Mouse (Mus musculus): Measurements from ENCODE around the gene Gm45521. TPM values are rescaled to one million over a fixed set of nuclear protein-coding genes. Genes with fewer than 3 reads are reported as not detected.

Gm45521 gene
- polyA plus RNA-seq, 1 experiment from 2014 or later: 0.37 TPM

- DNase-seq (ENCODE audit: low spot score): no peak
- WGBS: 83% methylated on average over 3 of the region's 3 CpGs
- no peak overlapping the region for H3K27ac ChIP-seq (replicated peaks)
These were observed 32.9 kb downstream of the Gm45521 start for GRCm38 (mm10) chr14:7989961-7990360.

GRCm38 (mm10) chr14:7991108-7991776 lies 34.2 kb downstream of the Gm45521 start:
- no peak for DNase-seq (ENCODE audit: low spot score)
- Histone ChIP-seq H3K4me1 (peaks cover 9% of the 10 kb centered on the region), H3K4me3 (no peak overlapping the region), H3K36me3 (no peaks in the 10 kb centered on the region), H3K9me3 (replicated peaks) (no peaks in the 10 kb centered on the region), H3K27me3 (ENCODE audit: low read depth, poor library complexity, severe bottlenecking) (no peaks in the 10 kb centered on the region), H3K27ac (replicated peaks) (no peak overlapping the region)
- 83% methylated on average over 5 of the region's 5 CpGs for WGBS

More at GRCm38 (mm10) chr14:7989961-7990360, 32.9 kb downstream of the Gm45521 start:
- Histone ChIP-seq H3K36me3 (no peaks in the 10 kb centered on the region), H3K9me3 (replicated peaks) (no peaks in the 10 kb centered on the region), H3K4me3 (no peak overlapping the region), H3K4me1 (peaks cover 9% of the 10 kb centered on the region), H3K27me3 (ENCODE audit: low read depth, poor library complexity, severe bottlenecking) (no peaks in the 10 kb centered on the region)

GRCm38 (mm10) chr14:7992158-7992557 lies 35.1 kb downstream of the Gm45521 start:
- H3K27me3 ChIP-seq (ENCODE audit: low read depth, poor library complexity, severe bottlenecking): no peaks in the 10 kb centered on the region
- no peak for DNase-seq (ENCODE audit: low spot score)
- H3K36me3 ChIP-seq: no peaks in the 10 kb centered on the region
- no peak overlapping the region for H3K27ac ChIP-seq (replicated peaks)
- peaks cover 10% of the 10 kb centered on the region for H3K4me1 ChIP-seq
- 82% methylated on average over 6 of the region's 6 CpGs for WGBS
- H3K9me3 ChIP-seq (replicated peaks): no peaks in the 10 kb centered on the region
- no peak overlapping the region for H3K4me3 ChIP-seq

GRCm38 (mm10) chr14:7994271-7994767 lies 37.2 kb downstream of the Gm45521 start, which contains the start of gene Dnase1l3:
TSS of gene Dnase1l3 (minus strand) at chr14:7994573.
- no peak for DNase-seq (ENCODE audit: low spot score)
- H3K9me3 ChIP-seq (replicated peaks): no peaks in the 10 kb centered on the region
- no peak within 1 kb of the TSS for H3K4me3 ChIP-seq
- peaks cover 10% of the 10 kb centered on the region for H3K27me3 ChIP-seq (ENCODE audit: low read depth, poor library complexity, severe bottlenecking)
- 75% methylated on average over 8 of the region's 8 CpGs for WGBS
- no peaks in the 10 kb centered on the region for H3K36me3 ChIP-seq
- peaks cover 13% of the 10 kb centered on the region for H3K4me1 ChIP-seq
- no peak within 1 kb of the TSS for H3K27ac ChIP-seq (replicated peaks)

- WGBS: 2% methylated on average over 15 of the region's 15 CpGs
- Histone ChIP-seq H3K27ac (replicated peaks) (peak overlapping the region; percentile 73), H3K4me3 (peak overlapping the region; percentile 40)
These were observed 40.2 kb downstream of the Gm45521 start for GRCm38 (mm10) chr14:7997255-7997696.

GRCm38 (mm10) chr14:7999030-7999429 lies 41.9 kb downstream of the Gm45521 start:
- no peak for DNase-seq (ENCODE audit: low spot score)
- 83% methylated on average over 3 of the region's 3 CpGs for WGBS
- no peaks in the 10 kb centered on the region for H3K9me3 ChIP-seq (replicated peaks)
- no peak overlapping the region for H3K4me3 ChIP-seq
- no peak overlapping the region for H3K27ac ChIP-seq (replicated peaks)
- H3K27me3 ChIP-seq (ENCODE audit: low read depth, poor library complexity, severe bottlenecking): peaks cover 49% of the 10 kb centered on the region
- H3K4me1 ChIP-seq: peaks cover 27% of the 10 kb centered on the region
- H3K36me3 ChIP-seq: no peaks in the 10 kb centered on the region

More at GRCm38 (mm10) chr14:7997255-7997696, 40.2 kb downstream of the Gm45521 start:
- H3K4me1 ChIP-seq: peaks cover 9% of the 10 kb centered on the region; the same call in 1 of the 2 replicates
- H3K36me3 ChIP-seq: no peaks in the 10 kb centered on the region
- H3K27me3 ChIP-seq (ENCODE audit: low read depth, poor library complexity, severe bottlenecking): peaks cover 40% of the 10 kb centered on the region
- peak; percentile 88 for DNase-seq (ENCODE audit: low spot score)
- no peaks in the 10 kb centered on the region for H3K9me3 ChIP-seq (replicated peaks)

- WGBS: 81% methylated on average over 5 of the region's 5 CpGs
- H3K36me3 ChIP-seq: no peaks in the 10 kb centered on the region
- no peak overlapping the region for H3K27ac ChIP-seq (replicated peaks)
- no peak overlapping the region for H3K4me3 ChIP-seq
- H3K9me3 ChIP-seq (replicated peaks): no peaks in the 10 kb centered on the region
- peaks cover 31% of the 10 kb centered on the region for H3K4me1 ChIP-seq
- H3K27me3 ChIP-seq (ENCODE audit: low read depth, poor library complexity, severe bottlenecking): peaks cover 53% of the 10 kb centered on the region
- no peak for DNase-seq (ENCODE audit: low spot score)
These were observed 42.3 kb downstream of the Gm45521 start for GRCm38 (mm10) chr14:7999435-7999834.

- Histone ChIP-seq H3K36me3 (no peaks in the 10 kb centered on the region), H3K4me1 (peaks cover 33% of the 10 kb centered on the region), H3K27me3 (ENCODE audit: low read depth, poor library complexity, severe bottlenecking) (peaks cover 55% of the 10 kb centered on the region), H3K27ac (replicated peaks) (no peak overlapping the region), H3K9me3 (replicated peaks) (no peaks in the 10 kb centered on the region), H3K4me3 (no peak overlapping the region)
- 85% methylated on average over 5 of the region's 5 CpGs for WGBS
- no peak for DNase-seq (ENCODE audit: low spot score)
These were observed 43.2 kb downstream of the Gm45521 start for GRCm38 (mm10) chr14:8000247-8000646.

- H3K4me3 ChIP-seq: no peak overlapping the region
- no peaks in the 10 kb centered on the region for H3K36me3 ChIP-seq
- DNase-seq (ENCODE audit: low spot score): no peak
- 29% methylated on average over 17 of the region's 17 CpGs for WGBS
- H3K4me1 ChIP-seq: peaks cover 33% of the 10 kb centered on the region
- H3K27ac ChIP-seq (replicated peaks): no peak overlapping the region
- no peaks in the 10 kb centered on the region for H3K9me3 ChIP-seq (replicated peaks)
- H3K27me3 ChIP-seq (ENCODE audit: low read depth, poor library complexity, severe bottlenecking): peaks cover 55% of the 10 kb centered on the region
These were observed 44.0 kb downstream of the Gm45521 start for GRCm38 (mm10) chr14:8000831-8001685.

- Histone ChIP-seq H3K27me3 (ENCODE audit: low read depth, poor library complexity, severe bottlenecking) (peaks cover 55% of the 10 kb centered on the region), H3K27ac (replicated peaks) (peak within 1 kb of the TSS; percentile 76), H3K9me3 (replicated peaks) (no peaks in the 10 kb centered on the region), H3K4me1 (peaks cover 29% of the 10 kb centered on the region), H3K36me3 (no peaks in the 10 kb centered on the region), H3K4me3 (peak within 1 kb of the TSS; percentile 64)
- DNase-seq (ENCODE audit: low spot score): peak; percentile 88
- WGBS: 3% methylated on average over 38 of the region's 38 CpGs
These were observed 45.5 kb downstream of the Gm45521 start, which contains the start of gene Abhd6 for GRCm38 (mm10) chr14:8002432-8003092. TSS of gene Abhd6 (plus strand) at chr14:8002902.

- no peak for DNase-seq (ENCODE audit: low spot score)
- Histone ChIP-seq H3K36me3 (no peaks in the 10 kb centered on the region), H3K27me3 (ENCODE audit: low read depth, poor library complexity, severe bottlenecking) (peaks cover 55% of the 10 kb centered on the region), H3K27ac (replicated peaks) (peak overlapping the region; percentile 76), H3K4me3 (peak overlapping the region; percentile 64), H3K9me3 (replicated peaks) (no peaks in the 10 kb centered on the region), H3K4me1 (peaks cover 29% of the 10 kb centered on the region)
- 3% methylated on average over 23 of the region's 23 CpGs for whole genome bisulfite sequencing
These were observed 46.1 kb downstream of the Gm45521 start for GRCm38 (mm10) chr14:8003093-8003670.
